Mouse (Mus musculus) bone marrow, adult 2 months (tissue): ENCODE measurements around the gene Pde10a.

ENCODE experiments used
- CTCF ChIP-seq: fragments of 200-500 bp; IDR thresholded peaks from 2 replicates; pipeline ENCODE4 v1.5.1; 2011; ENCODE audit warnings: low read length, control low read depth; ENCODE audit not compliant: control insufficient read depth, insufficient read depth
- POLR2A ChIP-seq: fragments of 200-500 bp; IDR thresholded peaks from 2 replicates; pipeline ENCODE4 v1.6.1; 2011; ENCODE audit warnings: low read depth, mild to moderate bottlenecking, control low read depth, low read length, borderline replicate concordance; ENCODE audit not compliant: control insufficient read depth

GRCm38 (mm10) chr17:8841094-8841493, 315.9 kb downstream of the Pde10a start:
- TF ChIP-seq CTCF (no peak), POLR2A (no peak)
